Mouse (Mus musculus): Measurements from ENCODE around the gene Rsrc2. TPM values are rescaled to one million over a fixed set of nuclear protein-coding genes. Genes with fewer than 3 reads are reported as not detected.

Gene Rsrc2
- polyA plus RNA-seq (2014; fragmentation: Illumina TruSeq; extraction: RNeasy Lipid Tissue Mini Kit (QIAGEN cat#74804); ENCODE audit: low read depth, low replicate concordance) = 71.0 TPM

GRCm38 (mm10) chr5:123749065-123750064, at the start of gene Rsrc2, which contains the start of gene Kntc1:
Rsrc2 (minus strand) TSS chr5:123749414.
Kntc1 (plus strand) TSS chr5:123749716.

GRCm38 (mm10) chr5:123720328-123721311, 28.6 kb downstream of the Rsrc2 start, which contains the start of gene Zcchc8:
Zcchc8 (minus strand) TSS chr5:123721100.

DNA sequence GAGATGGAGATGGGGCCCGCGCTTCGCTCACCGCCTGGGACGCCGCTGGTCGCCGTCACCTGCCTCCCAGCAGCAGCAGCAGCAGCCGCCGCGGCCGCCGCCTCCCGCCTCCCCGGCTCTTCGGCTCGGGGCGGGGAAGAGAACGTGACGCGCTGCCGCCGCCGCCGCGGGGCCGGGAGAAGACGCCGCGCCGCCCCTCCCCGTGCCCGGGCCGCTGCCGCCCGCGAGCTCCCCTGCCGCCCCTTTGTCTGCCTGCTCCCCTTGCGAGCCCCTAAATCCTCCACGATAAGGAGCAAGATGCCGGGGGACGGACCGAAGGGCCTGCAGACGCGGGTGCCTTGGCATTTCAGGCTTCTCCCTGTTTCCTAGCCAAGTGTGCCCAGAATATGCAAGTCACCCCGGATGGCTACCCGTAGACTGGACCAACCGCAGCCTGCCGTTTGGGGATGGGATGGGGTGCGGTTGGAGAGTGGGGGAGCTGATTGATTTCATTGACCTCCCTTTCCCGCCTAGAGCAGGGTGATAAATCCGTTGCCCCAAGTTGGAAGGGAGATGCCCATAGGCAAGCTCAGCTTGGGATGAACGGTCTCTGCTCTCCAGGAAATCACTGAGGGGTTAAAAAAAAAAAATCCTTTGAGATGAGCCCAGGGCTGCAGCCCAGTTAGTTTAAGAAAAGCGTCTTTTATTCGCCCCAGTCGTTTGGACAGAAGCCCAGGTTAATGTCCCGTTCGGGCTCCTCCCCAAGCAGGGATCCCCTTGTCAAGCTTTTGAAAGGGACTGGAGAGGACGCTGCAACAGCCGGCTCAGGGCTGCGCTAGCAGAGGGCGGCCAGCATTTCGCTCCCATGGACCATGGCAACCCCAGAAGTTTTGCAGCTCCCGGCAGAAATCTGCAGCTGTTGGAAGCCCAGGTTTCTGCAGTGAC, 64.7 kb downstream of the Rsrc2 start, which contains the start of gene Clip1:
TSS of gene Clip1 (minus strand) at position 398 of the 924 bp plus-strand sequence.

Other genes starting within 250 kb of the Rsrc2 start
- 0.57 TPM for gene B3gnt4, start 239.0 kb downstream of the Rsrc2 start, polyA plus RNA-seq (2014; fragmentation: Illumina TruSeq; extraction: RNeasy Lipid Tissue Mini Kit (QIAGEN cat#74804); ENCODE audit: low read depth, low replicate concordance)
- gene Diablo, start 225.2 kb downstream of the Rsrc2 start, polyA plus RNA-seq (2014; fragmentation: Illumina TruSeq; extraction: RNeasy Lipid Tissue Mini Kit (QIAGEN cat#74804); ENCODE audit: low read depth, low replicate concordance) = 55.7 TPM
- not detected for gene Gm49027, start 223.9 kb downstream of the Rsrc2 start, polyA plus RNA-seq (2014; fragmentation: Illumina TruSeq; extraction: RNeasy Lipid Tissue Mini Kit (QIAGEN cat#74804); ENCODE audit: low read depth, low replicate concordance)
- gene Vps33a, start 176.4 kb downstream of the Rsrc2 start, polyA plus RNA-seq (2014; fragmentation: Illumina TruSeq; extraction: RNeasy Lipid Tissue Mini Kit (QIAGEN cat#74804); ENCODE audit: low read depth, low replicate concordance) = 25.4 TPM
- 39.3 TPM for gene Clip1, start 64.8 kb downstream of the Rsrc2 start, polyA plus RNA-seq (2014; fragmentation: Illumina TruSeq; extraction: RNeasy Lipid Tissue Mini Kit (QIAGEN cat#74804); ENCODE audit: low read depth, low replicate concordance)
- 38.0 TPM for gene Zcchc8, start 28.3 kb downstream of the Rsrc2 start, polyA plus RNA-seq (2014; fragmentation: Illumina TruSeq; extraction: RNeasy Lipid Tissue Mini Kit (QIAGEN cat#74804); ENCODE audit: low read depth, low replicate concordance)
- gene Kntc1, start 302 bp upstream of the Rsrc2 start, polyA plus RNA-seq (2014; fragmentation: Illumina TruSeq; extraction: RNeasy Lipid Tissue Mini Kit (QIAGEN cat#74804); ENCODE audit: low read depth, low replicate concordance) = 2.1 TPM
- gene Hcar2, start 116.1 kb upstream of the Rsrc2 start, polyA plus RNA-seq (2014; fragmentation: Illumina TruSeq; extraction: RNeasy Lipid Tissue Mini Kit (QIAGEN cat#74804); ENCODE audit: low read depth, low replicate concordance) = 8.4 TPM
- 29.5 TPM for gene Hcar1, start 130.6 kb upstream of the Rsrc2 start, polyA plus RNA-seq (2014; fragmentation: Illumina TruSeq; extraction: RNeasy Lipid Tissue Mini Kit (QIAGEN cat#74804); ENCODE audit: low read depth, low replicate concordance)
- gene Denr, start 157.8 kb upstream of the Rsrc2 start, polyA plus RNA-seq (2014; fragmentation: Illumina TruSeq; extraction: RNeasy Lipid Tissue Mini Kit (QIAGEN cat#74804); ENCODE audit: low read depth, low replicate concordance) = 59.7 TPM
- gene Gm43518, start 178.0 kb upstream of the Rsrc2 start, polyA plus RNA-seq (2014; fragmentation: Illumina TruSeq; extraction: RNeasy Lipid Tissue Mini Kit (QIAGEN cat#74804); ENCODE audit: low read depth, low replicate concordance) = 1.4 TPM
- gene Ccdc62, start 181.3 kb upstream of the Rsrc2 start, polyA plus RNA-seq (2014; fragmentation: Illumina TruSeq; extraction: RNeasy Lipid Tissue Mini Kit (QIAGEN cat#74804); ENCODE audit: low read depth, low replicate concordance) = 16.7 TPM
- gene Hip1r, start 224.2 kb upstream of the Rsrc2 start, polyA plus RNA-seq (2014; fragmentation: Illumina TruSeq; extraction: RNeasy Lipid Tissue Mini Kit (QIAGEN cat#74804); ENCODE audit: low read depth, low replicate concordance) = 79.1 TPM